Mouse (Mus musculus) layer of hippocampus, adult 9-11 months (tissue): ENCODE results near the gene Sptssb.

Experiments
- DNase-seq: peaks from one replicate; pipeline ENCODE4 v3.0.0; 2022

The Sptssb gene

DNA sequence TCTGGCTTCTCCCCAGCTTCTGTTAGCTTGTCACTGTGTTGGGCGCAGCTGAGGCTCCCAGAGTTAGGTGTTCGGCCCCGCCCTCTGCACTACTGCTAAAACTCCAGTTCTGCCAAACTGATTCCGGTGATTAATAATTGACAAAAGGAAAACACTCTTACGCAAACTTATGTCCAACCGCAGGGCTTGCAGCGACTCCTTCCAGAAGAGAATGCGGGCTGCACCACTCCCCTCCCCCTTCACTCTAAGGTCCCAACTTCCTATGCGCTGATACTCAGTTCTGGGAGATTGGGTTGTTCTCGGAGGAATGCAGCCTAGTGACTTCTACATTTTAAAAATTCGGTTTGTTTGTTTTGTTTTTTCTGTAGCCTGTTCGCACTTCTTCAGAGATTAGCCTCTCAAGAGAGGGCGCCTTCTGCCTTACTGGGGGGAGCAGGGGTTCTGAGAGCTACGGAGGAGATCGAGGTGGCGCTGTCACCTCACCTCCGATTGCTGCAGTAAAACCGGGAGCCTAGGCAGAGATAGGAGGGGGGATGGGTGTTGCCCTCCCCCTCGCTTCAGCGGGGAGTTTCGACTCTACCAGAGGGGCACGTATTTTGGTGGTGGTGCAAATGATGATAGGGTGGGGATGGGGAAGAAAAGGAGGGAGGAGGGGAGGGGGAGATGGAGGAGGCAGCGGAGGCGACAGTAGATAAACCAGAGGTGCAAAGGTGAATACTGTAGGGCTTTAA is at the start of gene Sptssb:
Gene Sptssb (minus strand): TSS at position 83 of the 731 bp plus-strand sequence.
- DNase-seq = peak; percentile 10

DNA sequence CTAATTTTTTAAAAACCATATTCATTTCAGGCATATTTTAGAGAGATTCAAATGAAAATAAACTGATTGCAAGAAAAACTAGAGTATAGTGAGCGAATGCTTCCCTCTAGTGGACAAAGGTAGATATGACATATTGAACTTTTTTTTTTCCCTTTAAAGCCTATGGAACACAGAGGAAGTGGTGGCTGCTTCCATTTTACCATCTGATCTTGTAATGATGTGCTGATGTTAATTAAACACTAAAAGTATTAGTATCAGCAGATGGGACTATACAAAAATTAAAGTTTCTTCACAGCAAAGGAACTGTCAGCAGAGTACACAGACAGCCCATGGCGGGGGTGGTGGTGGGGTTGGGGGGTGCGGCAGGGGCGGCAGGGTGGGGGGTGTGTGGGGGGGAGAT is 48.3 kb upstream of the Sptssb start:
- no peak for DNase-seq

DNA sequence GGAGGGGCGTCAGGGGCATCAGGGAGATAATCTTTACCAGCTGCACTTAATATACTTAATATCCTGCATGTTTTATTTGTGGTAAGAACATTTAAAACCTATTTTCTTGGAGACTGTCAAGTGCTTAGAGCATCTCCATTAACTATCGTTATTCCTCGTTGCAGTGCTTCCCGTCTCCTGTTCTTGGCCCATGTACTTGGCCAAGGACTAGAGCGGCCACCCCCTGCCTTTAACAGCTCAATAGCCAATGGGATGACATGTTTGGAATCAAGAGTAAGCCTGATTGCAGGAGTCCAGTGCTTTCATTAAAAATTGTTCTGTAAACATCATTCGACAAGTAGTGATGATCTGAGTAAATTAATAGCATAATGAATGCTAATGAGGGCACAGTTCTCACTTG is 47.8 kb upstream of the Sptssb start:
- no peak for DNase-seq

DNA sequence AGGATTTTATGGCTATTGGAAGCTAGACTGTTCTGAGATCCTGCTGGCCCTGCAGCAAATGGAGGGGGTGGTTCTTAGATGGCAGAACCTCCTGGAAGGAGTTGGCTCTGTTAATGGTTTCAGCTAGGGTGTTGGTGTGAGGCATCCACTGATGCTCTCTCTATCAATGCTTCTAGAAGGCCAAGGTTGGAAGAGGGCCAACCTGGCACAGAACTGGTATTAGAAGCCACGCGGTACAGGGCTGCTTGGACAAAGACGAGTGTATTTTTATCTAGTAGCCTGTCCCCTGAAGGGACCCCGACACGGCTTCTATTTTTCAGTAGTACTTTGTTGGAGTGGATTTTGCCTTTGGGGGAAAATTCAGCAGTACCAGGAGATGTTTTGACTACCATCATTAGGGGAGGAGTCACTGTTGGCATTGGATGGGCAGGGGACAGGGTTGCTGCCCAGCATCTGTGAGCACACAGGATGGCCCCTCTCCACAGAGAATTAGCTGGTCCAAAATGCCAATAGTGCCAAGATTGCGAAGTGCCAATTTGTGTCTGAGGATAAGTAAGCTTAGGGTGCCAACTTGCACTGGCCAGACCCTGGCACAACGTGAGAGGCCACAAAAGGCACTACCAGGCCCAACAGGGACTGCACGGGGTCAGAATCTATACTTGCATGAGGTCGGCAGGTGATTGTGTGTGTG is 43.2 kb upstream of the Sptssb start:
- DNase-seq = no peak

DNA sequence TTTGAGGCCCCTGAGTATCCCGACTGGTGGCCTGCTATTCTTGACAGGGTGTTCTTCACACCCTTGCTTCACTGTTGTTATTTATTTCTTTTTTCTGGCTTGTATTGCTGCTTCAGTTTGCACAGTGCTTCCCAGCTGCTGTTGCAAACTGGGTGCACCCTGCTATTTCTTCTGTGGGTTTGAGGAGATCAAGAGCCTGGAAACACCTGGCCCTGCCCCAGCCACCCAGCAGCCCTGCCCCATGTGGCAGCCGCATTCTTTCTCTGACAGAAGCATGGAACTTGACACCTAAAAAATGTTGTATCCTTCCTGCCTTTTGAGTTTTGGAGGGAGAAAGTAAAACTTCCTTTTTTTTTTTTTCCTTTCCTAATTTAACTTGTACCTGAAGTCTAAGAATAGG is 42.6 kb upstream of the Sptssb start:
- DNase-seq = no peak

- DNase-seq = no peak
Measured at GRCm38 (mm10) chr3:69901874-69902381, 42.2 kb upstream of the Sptssb start.

- DNase-seq = no peak
Measured at GRCm38 (mm10) chr3:69900335-69900734, 40.6 kb upstream of the Sptssb start.

GRCm38 (mm10) chr3:69897917-69898594 is 38.3 kb upstream of the Sptssb start:
- no peak for DNase-seq

DNA sequence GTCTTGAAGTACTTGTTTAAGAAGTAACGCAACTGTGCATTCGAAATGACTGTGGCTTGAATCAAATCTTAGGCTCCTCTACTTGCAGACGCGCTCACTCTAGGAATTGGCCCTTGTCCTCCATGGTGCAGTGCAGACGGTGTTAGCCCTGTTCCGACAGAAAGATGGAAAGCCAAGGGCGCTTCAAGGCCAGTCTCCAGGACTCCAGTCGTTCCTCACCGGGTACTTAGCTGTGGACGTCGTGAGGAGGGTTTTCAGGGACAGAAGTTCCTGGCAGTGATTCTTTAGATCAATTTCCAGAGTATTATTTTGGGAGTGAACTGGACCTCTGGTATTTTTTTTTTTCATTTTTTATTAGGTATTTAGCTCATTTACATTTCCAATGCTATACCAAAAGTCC is 35.8 kb upstream of the Sptssb start:
- no peak for DNase-seq

- DNase-seq = no peak
Measured at GRCm38 (mm10) chr3:69892187-69893094, 32.7 kb upstream of the Sptssb start.

DNA sequence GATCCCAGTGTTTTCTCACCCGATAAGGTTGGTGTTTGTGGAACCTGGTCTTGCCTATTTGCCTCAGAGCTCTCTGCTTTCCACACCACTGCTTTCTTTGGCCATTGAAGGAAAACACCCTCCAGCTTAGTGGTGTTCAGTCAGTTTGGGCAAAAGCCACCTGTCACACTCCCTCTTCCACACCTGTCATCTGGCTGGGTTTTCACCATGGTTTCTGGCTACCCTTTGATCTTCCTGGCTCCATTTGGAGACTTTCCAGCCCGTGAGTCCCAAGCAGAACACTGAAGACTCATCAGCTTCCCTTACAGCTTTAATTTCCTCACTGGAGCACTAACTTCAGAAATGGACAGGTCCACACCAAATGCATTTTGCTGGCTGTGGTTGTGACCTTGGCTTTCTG is 26.1 kb upstream of the Sptssb start:
- no peak for DNase-seq

DNA sequence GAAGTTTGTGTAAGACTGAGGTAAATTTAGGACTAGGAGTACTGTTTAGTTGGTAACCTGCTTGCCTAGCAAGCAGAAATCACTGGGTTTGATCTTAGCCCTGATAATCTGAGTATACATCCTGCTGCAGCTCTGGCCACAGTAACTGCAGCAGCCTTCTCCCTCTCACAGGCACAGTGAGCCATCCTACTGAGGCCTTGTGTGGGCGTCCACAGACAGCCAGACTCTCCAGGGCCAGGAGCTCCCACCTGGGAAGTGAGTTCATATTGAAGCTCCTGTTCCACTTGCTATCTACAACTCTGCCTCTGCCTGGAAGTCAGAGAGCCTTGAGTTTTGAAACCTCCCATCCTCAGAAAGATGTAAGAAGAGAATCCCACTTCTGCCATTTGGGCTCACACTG is 24.0 kb upstream of the Sptssb start:
- no peak for DNase-seq

- no peak for DNase-seq
Measured at GRCm38 (mm10) chr3:69877538-69877937, 17.8 kb upstream of the Sptssb start.

GRCm38 (mm10) chr3:69874721-69875120 is 15.0 kb upstream of the Sptssb start:
- DNase-seq = no peak

DNA sequence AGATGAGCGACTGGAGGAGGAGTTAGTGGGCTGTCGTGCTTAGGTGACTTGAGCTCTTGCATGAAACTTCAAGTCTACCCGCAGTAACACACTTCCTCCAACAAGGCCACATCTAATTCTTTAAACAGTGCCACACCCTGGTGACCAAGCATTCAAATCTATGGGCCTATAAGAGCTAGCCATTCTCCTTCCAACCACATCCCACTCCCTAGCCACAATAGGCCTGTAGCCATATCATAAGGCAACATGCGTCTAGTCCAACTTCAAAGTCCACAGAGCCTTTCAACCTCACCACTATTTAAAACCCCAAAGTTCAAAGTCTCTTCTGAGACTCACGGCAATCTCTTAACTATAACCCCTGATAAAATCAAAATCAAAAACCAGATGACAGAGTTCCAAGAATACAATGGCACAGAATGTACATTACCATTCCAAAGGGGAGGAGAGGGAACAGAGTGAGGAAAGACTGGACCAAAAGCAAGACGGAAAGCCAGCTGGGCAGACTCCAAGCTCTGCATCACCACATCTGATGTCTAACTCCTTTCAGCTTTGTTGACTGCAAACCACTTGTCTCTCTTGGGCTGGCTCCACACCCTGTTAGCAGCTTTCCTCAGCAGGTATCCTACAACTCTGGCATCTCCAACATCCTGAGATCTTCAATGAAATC is 13.1 kb upstream of the Sptssb start:
- DNase-seq = no peak

- DNase-seq = no peak
Measured at GRCm38 (mm10) chr3:69871174-69871573, 11.4 kb upstream of the Sptssb start.

DNA sequence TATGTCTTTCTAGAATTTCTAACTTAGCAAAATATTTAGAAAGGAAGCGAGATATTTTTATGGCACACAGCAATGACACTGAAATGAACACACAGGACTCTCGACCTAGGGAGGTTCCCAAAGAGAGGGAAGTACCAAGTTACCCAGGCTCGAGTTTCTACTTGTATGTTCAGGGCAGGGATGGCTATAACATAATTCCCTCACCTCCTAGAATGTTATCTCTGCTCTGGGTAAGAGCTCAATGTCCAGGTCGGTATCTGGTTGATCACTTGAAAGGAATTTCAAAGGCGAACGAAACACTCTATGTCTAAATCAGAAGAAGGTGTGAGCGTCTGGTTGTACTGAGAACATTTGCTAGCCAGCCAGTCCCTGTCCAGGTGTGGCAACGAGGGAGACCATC is 10.0 kb upstream of the Sptssb start:
- DNase-seq = no peak

DNA sequence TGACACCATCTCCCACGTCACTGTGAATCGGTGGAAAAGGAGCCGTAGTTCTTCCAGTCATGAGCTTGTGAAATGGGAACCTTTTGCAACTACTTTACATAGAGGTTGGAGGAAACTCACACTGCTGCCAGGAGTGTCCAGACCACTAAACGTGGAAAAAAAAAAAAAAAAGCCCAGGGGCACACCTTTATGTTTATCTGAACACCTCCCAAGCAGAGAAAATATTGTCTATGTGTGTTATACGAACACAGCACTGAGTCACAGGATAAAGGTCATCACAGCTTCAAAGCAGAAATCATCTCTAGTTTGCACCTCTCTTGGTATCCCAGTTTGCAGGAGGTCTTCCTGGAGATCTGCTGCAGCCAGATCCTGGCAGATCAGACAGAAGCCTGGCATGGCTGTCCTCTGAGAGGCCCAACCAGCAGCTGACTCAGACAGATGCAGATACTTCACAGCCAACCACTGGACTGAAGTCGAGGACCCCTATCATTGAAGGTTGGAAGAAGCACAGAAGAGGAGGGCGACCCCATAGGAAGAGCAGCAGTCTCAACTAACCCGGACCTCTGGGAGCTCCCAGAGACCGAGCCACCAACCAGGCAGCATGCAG is 2.2 kb upstream of the Sptssb start:
- DNase-seq = no peak

GRCm38 (mm10) chr3:69860589-69861521 is 1.1 kb upstream of the Sptssb start:
- DNase-seq = peak; percentile 69

DNA sequence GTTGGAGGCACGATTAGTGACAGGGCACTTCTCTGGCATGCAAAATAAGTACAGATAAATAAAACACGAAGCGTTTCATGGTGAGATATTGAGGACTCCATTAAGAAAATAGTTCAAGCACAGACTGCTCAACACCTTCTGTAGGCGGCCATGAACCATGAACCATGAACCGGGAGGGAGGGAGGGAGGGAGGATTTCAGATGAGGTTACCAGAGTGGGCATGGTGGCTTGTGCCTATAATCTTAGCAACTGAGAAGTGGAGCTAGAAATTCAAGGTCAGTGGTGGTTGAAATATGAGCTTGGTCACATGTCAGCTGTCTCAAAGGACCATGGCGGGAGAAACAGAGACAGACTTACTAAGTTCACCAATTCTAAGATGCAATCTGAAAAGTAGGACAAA is 20.3 kb downstream of the Sptssb start:
- no peak for DNase-seq

GRCm38 (mm10) chr3:69829532-69829931 is 30.2 kb downstream of the Sptssb start:
- no peak for DNase-seq
